Mouse (Mus musculus) midbrain, embryonic 15.5 days (tissue): ENCODE results near the gene Nup155. TPM values are rescaled to one million over a fixed set of nuclear protein-coding genes. Genes with fewer than 3 reads are reported as not detected.
A peak's percentile ranks its signal among the peaks of the same experiment; 100 is the strongest.

Experiments used
- ATAC-seq: fragments of 200-750 bp; cut with Nextera tagmentation; replicated peaks from 2 replicates; pipeline ENCODE4 v1.8.0; 2017; ENCODE audit warnings: moderate TSS enrichment
- H3K27ac ChIP-seq: fragments of 300-500 bp; sonication (generic); 2 replicates; pipeline ENCODE4 v1.5.1; 2015; ENCODE audit warnings: mild to moderate bottlenecking, inconsistent platforms
- H3K27me3 ChIP-seq: fragments of 300-500 bp; sonication (generic); replicated peaks from 2 replicates; pipeline ENCODE4 v1.6.1; 2015; ENCODE audit warnings: inconsistent platforms
- H3K36me3 ChIP-seq: fragments of 300-500 bp; sonication (generic); replicated peaks from 2 replicates; pipeline ENCODE4 v1.6.1; 2015; ENCODE audit warnings: inconsistent platforms
- H3K4me1 ChIP-seq: fragments of 300-500 bp; sonication (generic); 2 replicates; pipeline ENCODE4 v1.6.1; 2015; ENCODE audit warnings: inconsistent platforms
- H3K4me2 ChIP-seq: fragments of 300-500 bp; sonication (generic); 2 replicates; pipeline ENCODE4 v1.6.1; 2015; ENCODE audit warnings: inconsistent platforms, mild to moderate bottlenecking, moderate library complexity
- H3K4me3 ChIP-seq: fragments of 300-500 bp; sonication (generic); 2 replicates; pipeline ENCODE4 v1.5.1; 2015; ENCODE audit warnings: mild to moderate bottlenecking, inconsistent platforms
- H3K9ac ChIP-seq: fragments of 300-500 bp; sonication (generic); 2 replicates; pipeline ENCODE4 v1.6.1; 2015; ENCODE audit warnings: mild to moderate bottlenecking, inconsistent platforms
- H3K9me3 ChIP-seq: fragments of 300-500 bp; sonication (generic); 2 replicates; pipeline ENCODE4 v1.6.1; 2016; ENCODE audit warnings: inconsistent platforms
- WGBS: fragments of 180-500 bp; shearing (Covaris S2); methylation state at CpG from one replicate; pipeline ENCODE4 v1.1.7; 2015; ENCODE audit warnings: mixed read lengths; 5-methylcytosine and 5-hydroxymethylcytosine counted together
- polyA plus RNA-seq: library from polyadenylated mRNA; unstranded; fragments of >200 nt; fragmentation: Nextera tagmentation; extraction: Ambion mirVana; gene quantifications from 2 replicates; pipeline ENCODE4 v1.2.1, GENCODE M21; 2015

The Nup155 gene
- polyA plus RNA-seq, 1 experiment from 2014 or later, result 11.4 TPM

- WGBS, result 60% methylated on average over 19 of the region's 19 CpGs
- Histone ChIP-seq H3K4me1 (peaks cover 23% of the 10 kb centered on the region), H3K4me2 (peak overlapping the region; percentile 67), H3K4me3 (peak overlapping the region; percentile 84), H3K9ac (peak overlapping the region; percentile 44), H3K27ac (peak overlapping the region; percentile 83), H3K27me3 (no peaks in the 10 kb centered on the region), H3K9me3 (no peaks in the 10 kb centered on the region), H3K36me3 (peaks cover 7% of the 10 kb centered on the region; the same call in 1 of the 2 replicates)
- peak; percentile 64 for ATAC-seq
Measured at GRCm38 (mm10) chr15:8108360-8108965, 610 bp upstream of the Nup155 start.

DNA sequence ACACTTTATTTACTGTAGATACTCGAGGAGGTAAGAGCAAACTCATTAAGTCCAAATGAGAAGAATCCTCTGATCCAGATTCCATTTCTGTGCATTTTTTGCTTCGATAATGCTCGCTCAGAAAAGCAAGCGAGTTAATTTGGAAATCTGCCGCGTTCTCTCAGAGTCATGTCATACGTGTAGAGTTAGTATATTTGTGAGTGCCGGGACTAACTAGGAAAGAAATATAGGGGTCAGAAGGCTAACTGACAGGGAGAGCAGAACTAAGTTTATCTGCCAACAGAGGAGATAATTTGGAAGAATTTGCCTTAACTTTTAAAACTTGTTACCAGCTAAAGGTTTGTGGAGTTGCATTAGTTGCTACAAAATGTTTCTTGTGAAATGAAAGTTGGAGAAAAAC is 709 bp downstream of the Nup155 start:
- no peak for ATAC-seq
- H3K4me2 ChIP-seq, result peak overlapping the region; percentile 67
- H3K9ac ChIP-seq, result peak overlapping the region; percentile 72
- H3K27ac ChIP-seq, result no peak overlapping the region
- no peaks in the 10 kb centered on the region for H3K27me3 ChIP-seq
- H3K9me3 ChIP-seq, result no peaks in the 10 kb centered on the region
- peak overlapping the region; percentile 84 for H3K4me3 ChIP-seq
- 5% methylated on average over 8 of the region's 8 CpGs for WGBS
- H3K36me3 ChIP-seq, result peaks cover 11% of the 10 kb centered on the region; the same call in 1 of the 2 replicates
- H3K4me1 ChIP-seq, result peaks cover 23% of the 10 kb centered on the region

- H3K36me3 ChIP-seq, result peaks cover 49% of the 10 kb centered on the region
- WGBS, result 88% methylated on average over 1 of the region's 1 CpGs
Measured at GRCm38 (mm10) chr15:8129281-8129680, 20.2 kb downstream of the Nup155 start.

DNA sequence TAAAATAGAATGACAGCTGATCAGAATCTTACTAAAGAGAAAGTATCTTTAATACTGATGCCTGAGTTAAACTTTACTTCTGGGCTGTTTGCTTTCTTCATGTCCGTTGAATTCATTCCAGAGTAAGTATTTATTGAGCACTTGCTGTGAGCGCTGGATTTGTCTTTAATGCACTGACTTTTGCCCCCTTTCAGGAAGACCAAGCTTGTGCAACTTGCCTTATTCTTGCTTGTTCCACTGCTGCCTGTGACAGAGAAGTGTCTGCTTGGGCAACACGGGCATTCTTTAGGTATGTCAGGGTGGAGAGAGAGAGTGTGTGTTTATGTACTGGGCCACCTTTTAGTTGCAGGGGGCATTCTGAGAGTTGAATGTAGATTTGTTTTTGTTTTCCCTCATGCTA is 22.2 kb downstream of the Nup155 start:
- Histone ChIP-seq H3K9ac (no peak overlapping the region), H3K9me3 (no peaks in the 10 kb centered on the region), H3K36me3 (peaks cover 59% of the 10 kb centered on the region; the same call in 1 of the 2 replicates), H3K27me3 (no peaks in the 10 kb centered on the region), H3K4me3 (no peak overlapping the region), H3K4me2 (no peak overlapping the region), H3K4me1 (no peaks in the 10 kb centered on the region), H3K27ac (no peak overlapping the region)
- 95% methylated on average over 3 of the region's 3 CpGs for WGBS
- ATAC-seq, result no peak

More at GRCm38 (mm10) chr15:8129281-8129680, 20.2 kb downstream of the Nup155 start:
- Histone ChIP-seq H3K9me3 (no peaks in the 10 kb centered on the region), H3K27me3 (no peaks in the 10 kb centered on the region), H3K4me1 (no peaks in the 10 kb centered on the region), H3K27ac (no peak overlapping the region), H3K4me2 (no peak overlapping the region), H3K9ac (no peak overlapping the region), H3K4me3 (no peak overlapping the region)
- no peak for ATAC-seq

GRCm38 (mm10) chr15:8131761-8132160 is 22.7 kb downstream of the Nup155 start:
- H3K4me1 ChIP-seq, result no peaks in the 10 kb centered on the region
- no peaks in the 10 kb centered on the region for H3K27me3 ChIP-seq
- no peak overlapping the region for H3K4me2 ChIP-seq
- ATAC-seq, result no peak
- H3K36me3 ChIP-seq, result peaks cover 59% of the 10 kb centered on the region; the same call in 1 of the 2 replicates
- H3K4me3 ChIP-seq, result no peak overlapping the region
- no peak overlapping the region for H3K27ac ChIP-seq
- no peaks in the 10 kb centered on the region for H3K9me3 ChIP-seq
- no peak overlapping the region for H3K9ac ChIP-seq

DNA sequence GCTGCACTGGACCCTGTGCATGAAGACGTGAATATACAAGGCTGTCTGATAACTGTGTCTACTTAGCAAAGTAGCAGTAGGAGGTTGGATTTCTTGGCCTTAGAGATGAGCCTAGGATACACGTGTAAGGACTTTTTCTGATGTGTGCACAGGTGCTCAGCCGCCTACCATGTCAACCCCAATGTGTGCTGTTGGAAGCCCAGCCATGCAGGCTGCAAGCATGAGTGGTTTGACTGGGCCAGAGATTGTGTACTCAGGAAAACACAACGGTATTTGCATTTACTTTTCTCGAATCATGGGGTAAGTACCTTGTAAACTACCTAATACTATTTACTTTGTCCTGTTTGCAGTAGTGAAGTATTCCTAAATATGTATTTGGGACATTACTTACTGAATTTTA is 26.5 kb downstream of the Nup155 start:
- Histone ChIP-seq H3K36me3 (peaks cover 61% of the 10 kb centered on the region), H3K27me3 (no peaks in the 10 kb centered on the region), H3K4me1 (no peaks in the 10 kb centered on the region), H3K4me2 (no peak overlapping the region), H3K9ac (no peak overlapping the region), H3K4me3 (no peak overlapping the region), H3K27ac (no peak overlapping the region), H3K9me3 (no peaks in the 10 kb centered on the region)
- 95% methylated on average over 5 of the region's 5 CpGs for WGBS
- no peak for ATAC-seq

DNA sequence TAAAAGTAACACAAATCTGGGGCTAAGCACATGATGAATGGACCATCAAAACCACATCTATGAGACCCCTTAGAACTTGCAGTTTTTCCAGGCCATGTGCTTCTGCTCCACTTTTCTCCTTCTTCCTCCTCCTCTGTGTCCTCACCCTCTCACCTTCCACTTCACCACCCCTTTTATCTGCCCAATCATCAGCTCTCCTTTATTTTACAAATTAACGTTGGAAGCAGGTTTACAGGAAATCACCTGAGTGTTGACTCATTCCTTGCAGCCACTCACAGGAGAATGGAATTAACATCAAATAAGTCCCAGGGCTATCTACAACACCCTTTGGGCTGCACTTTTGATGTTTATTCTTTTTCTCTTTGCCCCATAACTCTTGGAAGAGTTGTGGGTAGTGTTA is 52.8 kb downstream of the Nup155 start:
- Histone ChIP-seq H3K9ac (no peak overlapping the region), H3K27me3 (no peaks in the 10 kb centered on the region), H3K4me1 (no peaks in the 10 kb centered on the region), H3K9me3 (no peaks in the 10 kb centered on the region), H3K27ac (no peak overlapping the region), H3K4me2 (no peak overlapping the region), H3K4me3 (no peak overlapping the region), H3K36me3 (peaks cover 17% of the 10 kb centered on the region)
- ATAC-seq, result no peak
- WGBS, result 91% methylated on average over 1 of the region's 1 CpGs

- H3K9ac ChIP-seq, result peak within 1 kb of the TSS; percentile 91
- H3K4me2 ChIP-seq, result peak within 1 kb of the TSS; percentile 57
- H3K9me3 ChIP-seq, result no peaks in the 10 kb centered on the region
- peaks cover 13% of the 10 kb centered on the region for H3K4me1 ChIP-seq
- WGBS, result under 1% methylated on average over 47 of the region's 47 CpGs
- ATAC-seq, result peak; percentile 99
- H3K27me3 ChIP-seq, result no peaks in the 10 kb centered on the region
- H3K4me3 ChIP-seq, result peak within 1 kb of the TSS; percentile 79
- peaks cover 4% of the 10 kb centered on the region; the same call in 1 of the 2 replicates for H3K36me3 ChIP-seq
- peak within 1 kb of the TSS; percentile 87 for H3K27ac ChIP-seq
Measured at GRCm38 (mm10) chr15:8168591-8169265, 59.7 kb downstream of the Nup155 start, which contains the start of gene Cplane1. Gene Cplane1, plus strand, starts transcription at chr15:8169106.

GRCm38 (mm10) chr15:8169266-8169746 is 60.2 kb downstream of the Nup155 start:
- H3K9me3 ChIP-seq, result no peaks in the 10 kb centered on the region
- no peaks in the 10 kb centered on the region for H3K27me3 ChIP-seq
- H3K4me2 ChIP-seq, result peak overlapping the region; percentile 57
- H3K9ac ChIP-seq, result peak overlapping the region; percentile 91
- H3K27ac ChIP-seq, result peak overlapping the region; percentile 87
- peak overlapping the region; percentile 79 for H3K4me3 ChIP-seq
- H3K4me1 ChIP-seq, result peaks cover 13% of the 10 kb centered on the region
- peak; percentile 86 for ATAC-seq
- under 1% methylated on average over 25 of the region's 25 CpGs for WGBS
- peaks cover 4% of the 10 kb centered on the region; the same call in 1 of the 2 replicates for H3K36me3 ChIP-seq

GRCm38 (mm10) chr15:8189563-8189962 is 80.5 kb downstream of the Nup155 start:
- Histone ChIP-seq H3K9ac (no peak overlapping the region), H3K4me2 (no peak overlapping the region), H3K36me3 (peaks cover 56% of the 10 kb centered on the region), H3K9me3 (no peaks in the 10 kb centered on the region), H3K4me3 (no peak overlapping the region), H3K27ac (no peak overlapping the region), H3K27me3 (no peaks in the 10 kb centered on the region), H3K4me1 (no peaks in the 10 kb centered on the region)
- no peak for ATAC-seq
- 91% methylated on average over 3 of the region's 3 CpGs for WGBS

DNA sequence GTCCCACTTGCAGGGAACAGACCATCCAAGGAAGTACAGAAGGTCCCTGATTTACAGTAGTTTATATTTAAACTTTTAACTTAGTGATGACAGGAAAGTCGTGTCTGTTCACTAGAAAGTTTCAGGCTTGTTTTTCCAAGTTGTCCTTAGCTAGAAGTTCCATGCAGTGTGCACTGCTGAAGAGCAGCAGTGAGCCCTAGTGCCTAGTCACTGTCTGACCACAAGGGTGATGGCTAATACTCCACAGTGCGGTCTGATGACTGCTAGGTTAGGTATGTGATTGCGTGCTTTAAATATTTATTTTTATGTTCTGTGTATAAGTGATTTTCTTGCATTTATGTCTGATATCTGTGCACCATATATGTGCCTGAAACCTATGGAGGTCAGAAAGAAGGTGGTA is 81.4 kb downstream of the Nup155 start:
- peaks cover 65% of the 10 kb centered on the region for H3K36me3 ChIP-seq
- H3K4me3 ChIP-seq, result no peak overlapping the region
- no peaks in the 10 kb centered on the region for H3K27me3 ChIP-seq
- H3K4me2 ChIP-seq, result no peak overlapping the region
- no peaks in the 10 kb centered on the region for H3K9me3 ChIP-seq
- WGBS, result 91% methylated on average over 3 of the region's 3 CpGs
- H3K9ac ChIP-seq, result no peak overlapping the region
- H3K27ac ChIP-seq, result no peak overlapping the region
- H3K4me1 ChIP-seq, result no peaks in the 10 kb centered on the region
- no peak for ATAC-seq

DNA sequence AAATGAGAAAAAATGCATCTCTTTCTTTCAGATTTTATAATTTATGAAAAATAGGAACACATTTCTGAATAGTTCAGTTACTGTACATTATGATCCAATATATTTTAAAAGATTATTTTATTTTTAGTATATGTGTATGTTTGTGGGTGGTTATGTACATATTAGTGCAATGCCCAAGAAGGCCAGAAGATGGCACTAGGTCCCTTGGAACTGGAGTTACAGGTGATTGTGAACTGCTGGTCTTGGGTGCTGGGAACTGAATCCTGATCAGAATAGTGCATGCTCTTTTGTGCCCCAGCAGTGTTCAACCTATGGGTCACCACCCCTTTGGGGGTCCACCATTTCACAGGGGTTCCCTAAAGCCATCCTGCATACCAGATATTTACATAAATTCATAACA is 91.2 kb downstream of the Nup155 start:
- no peak overlapping the region for H3K27ac ChIP-seq
- peaks cover 67% of the 10 kb centered on the region for H3K36me3 ChIP-seq
- H3K4me3 ChIP-seq, result no peak overlapping the region
- no peak for ATAC-seq
- H3K27me3 ChIP-seq, result no peaks in the 10 kb centered on the region
- H3K4me2 ChIP-seq, result no peak overlapping the region
- no peaks in the 10 kb centered on the region for H3K9me3 ChIP-seq
- no peak overlapping the region for H3K9ac ChIP-seq
- no peaks in the 10 kb centered on the region for H3K4me1 ChIP-seq
